Mouse (Mus musculus): Measurements from ENCODE around the gene Ppt2.

DNA sequence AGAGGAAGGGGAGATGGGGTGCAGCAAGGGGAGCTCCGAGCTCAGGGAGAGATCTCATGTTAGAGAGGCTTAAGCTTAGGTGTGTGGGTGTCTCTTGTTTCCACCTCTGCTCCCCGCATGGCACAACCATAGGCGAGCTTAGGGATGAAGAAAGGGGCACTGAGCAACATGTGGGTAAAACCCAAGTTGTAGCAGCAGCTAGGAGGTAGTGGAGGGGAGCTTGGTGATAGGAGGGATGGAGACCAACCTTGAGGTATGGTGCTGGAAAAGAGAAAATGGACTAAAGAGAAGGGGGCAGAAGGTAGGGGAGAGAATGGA, 31.5 kb upstream of the Ppt2 start:
- TF ChIP-seq CTCF (IDR thresholded peaks at IDR 0.05; ENCODE audit: insufficient read depth, low read length) (no peak), POLR2A (IDR thresholded peaks at IDR 0.05; ENCODE audit: borderline replicate concordance, extremely low read depth, low read depth, low read length) (no peak)
